14 mouse cellular contexts compared by ENCODE assay signal in genomic region chr1:185533471-185533870, GRCm38 (mm10).
"Had no signal": no experiment of that assay in that cellular context is flagged by ENCODE, and none has a peak within 500 bp of the region (broad histone marks: within the 10 kb centered on the region; RNA-seq: fewer than 3 reads in every experiment).

No protein-coding gene starts in this region.

- H3K9ac ChIP-seq: kidney, embryonic 15.5 days; liver, embryonic 13.5 days; liver, postnatal 0 days; midbrain, embryonic 12.5 days; neural tube, embryonic 13.5 days had no signal

- H3K27me3 ChIP-seq: kidney, embryonic 15.5 days; liver, embryonic 13.5 days; midbrain, embryonic 12.5 days; neural tube, embryonic 13.5 days had no signal

- H3K9me3 ChIP-seq: kidney, embryonic 15.5 days; liver, embryonic 13.5 days; midbrain, embryonic 12.5 days; neural tube, embryonic 13.5 days had no signal

- H3K36me3 ChIP-seq: kidney, embryonic 15.5 days; liver, embryonic 13.5 days; midbrain, embryonic 12.5 days; neural tube, embryonic 13.5 days had no signal

- H3K4me1 ChIP-seq: kidney, embryonic 15.5 days; liver, embryonic 13.5 days; midbrain, embryonic 12.5 days had no signal

- ATAC-seq: liver, postnatal 0 days; midbrain, embryonic 16.5 days had no signal

- DNase-seq: kidney, postnatal 25 days; left cerebral cortex, postnatal 4 days; liver; liver, embryonic 13.5 days; liver, postnatal 0 days; retina, postnatal 1 day; right cerebral cortex, postnatal 4 days; spleen, adult 18-20 months; thymus, postnatal 36 days had no signal

- H3K4me3 ChIP-seq: kidney, embryonic 15.5 days; left cerebral cortex, adult 2 months; liver, embryonic 13.5 days; midbrain, embryonic 12.5 days; neural tube, embryonic 13.5 days had no signal

- H3K27ac ChIP-seq: kidney, embryonic 15.5 days; left cerebral cortex, adult 2 months; liver, embryonic 13.5 days; midbrain, embryonic 12.5 days; neural tube, embryonic 13.5 days had no signal

- H3K4me2 ChIP-seq: kidney, embryonic 15.5 days; liver, embryonic 13.5 days; midbrain, embryonic 12.5 days; neural tube, embryonic 13.5 days had no signal
